Mouse (Mus musculus) small intestine, adult 2 months (tissue): ENCODE results near the gene Eif4e1b.

Experiments used
- CTCF ChIP-seq: fragments of 200-500 bp; IDR thresholded peaks from 2 replicates; pipeline ENCODE4 v1.5.1; 2012; ENCODE audit warnings: low read depth, mild to moderate bottlenecking, control low read depth, inconsistent platforms, low read length, moderate library complexity, mixed read lengths; ENCODE audit not compliant: insufficient replicate concordance, insufficient read length; ENCODE audit errors: extremely low read depth
- POLR2A ChIP-seq: fragments of 200-500 bp; IDR thresholded peaks from 2 replicates; pipeline ENCODE4 v1.6.1; 2012; ENCODE audit warnings: low read depth, mild to moderate bottlenecking, control low read depth, inconsistent platforms, low read length, moderate library complexity

GRCm38 (mm10) chr13:54837061-54837460 lies 53.3 kb downstream of the Eif4e1b start:
- no peak for TF ChIP-seq CTCF
- no peak for TF ChIP-seq POLR2A
